In the genomic region with DNA sequence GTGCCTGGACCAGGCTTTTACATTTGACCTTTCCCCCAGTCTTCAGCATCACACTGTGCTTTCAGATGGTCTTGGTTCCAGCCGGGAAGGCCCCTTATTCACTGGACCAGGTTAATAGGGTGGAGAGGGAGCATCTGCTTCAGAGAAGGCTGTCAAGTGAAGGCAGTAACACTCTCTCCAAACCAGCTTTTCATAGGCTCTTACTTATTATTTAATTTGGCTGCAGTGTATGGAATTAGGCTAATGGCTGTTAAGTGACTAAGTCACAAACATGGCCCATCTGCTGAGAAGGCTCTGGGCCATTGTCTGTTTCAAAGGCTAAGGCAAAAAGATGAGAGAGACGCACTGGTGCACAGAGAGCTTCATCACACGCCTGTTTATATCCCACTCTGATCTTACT, we compare ENCODE assay signal across 18 mouse cellular contexts.
A peak's percentile ranks its signal among the peaks of the same experiment; 100 is the strongest.
DNase-seq lines count a peak whose midpoint lies in the region; ATAC-seq lines count a peak whose summit lies in the region.
"Had no signal": no experiment of that assay in that cellular context is flagged by ENCODE, and none has a peak within 500 bp of the region (broad histone marks: within the 10 kb centered on the region; RNA-seq: fewer than 3 reads in every experiment).

No protein-coding gene starts in this region.

- 0 out of 2 replicates have a peak, but pooled peaks have one; percentile 24 for ATAC-seq in hindbrain, embryonic 16.5 days
- no peak for ATAC-seq in hindbrain, embryonic 13.5 days (ENCODE audit: low FRiP score)
- ATAC-seq in neural tube, embryonic 14.5 days (ENCODE audit: low read depth): 0 out of 2 replicates have a peak, but pooled peaks have one; percentile 24
- 0 out of 2 replicates have a peak, but pooled peaks have one; percentile 11 for ATAC-seq in neural tube, embryonic 15.5 days (ENCODE audit: low FRiP score)
- ATAC-seq: inflammation-experienced regulatory T-cells, adult 6 months; intestine, postnatal 0 days had no signal

- DNase-seq in cerebellum, adult 9-11 months: peak; percentile 48
- no peak for DNase-seq in cerebellum, postnatal 4 days (ENCODE audit: low spot score in 2 of 2)
- no peak for DNase-seq in neural tube, embryonic 10.5 days (ENCODE audit: extremely low spot score, low spot score)
- DNase-seq in thymus, postnatal 25 days: no peak
- DNase-seq: adrenal gland, adult 2 months; adrenal gland, postnatal 25 days; gastrocnemius, adult 2 months; gastrocnemius, postnatal 25 days had no signal

- H3K4me1 ChIP-seq in hindbrain, embryonic 16.5 days (ENCODE audit: control insufficient read depth, insufficient read depth, low read depth, low read length): peaks cover 2% of the 10 kb centered on the region
- H3K4me1 ChIP-seq in hindbrain, embryonic 13.5 days (replicated peaks): no peaks in the 10 kb centered on the region; the same call in 1 of the 2 replicates
- no peaks in the 10 kb centered on the region for H3K4me1 ChIP-seq in neural tube, embryonic 14.5 days (ENCODE audit: control insufficient read depth, insufficient read depth, low read length)
- peaks cover 11% of the 10 kb centered on the region for H3K4me1 ChIP-seq in neural tube, embryonic 15.5 days
- H3K4me1 ChIP-seq: embryonic facial prominence, embryonic 13.5 days had no signal

- H3K9ac ChIP-seq in hindbrain, embryonic 16.5 days (ENCODE audit: low read depth, low read length): no peak overlapping the region
- no peak overlapping the region for H3K9ac ChIP-seq in hindbrain, embryonic 13.5 days
- no peak overlapping the region for H3K9ac ChIP-seq in neural tube, embryonic 14.5 days (replicated peaks; ENCODE audit: low read depth, low read length)
- no peak overlapping the region for H3K9ac ChIP-seq in neural tube, embryonic 15.5 days (replicated peaks)
- H3K9ac ChIP-seq: embryonic facial prominence, embryonic 13.5 days; forebrain, embryonic 12.5 days; heart, embryonic 12.5 days; hindbrain, embryonic 12.5 days had no signal

- no peak overlapping the region for H3K4me3 ChIP-seq in hindbrain, embryonic 16.5 days (ENCODE audit: low read length)
- H3K4me3 ChIP-seq in hindbrain, embryonic 13.5 days: no peak overlapping the region
- no peak overlapping the region for H3K4me3 ChIP-seq in neural tube, embryonic 14.5 days (ENCODE audit: low read depth, low read length)
- no peak overlapping the region for H3K4me3 ChIP-seq in neural tube, embryonic 15.5 days (replicated peaks)
- H3K4me3 ChIP-seq: embryonic facial prominence, embryonic 13.5 days; forebrain, embryonic 12.5 days; gastrocnemius, adult 2 months; heart, embryonic 12.5 days; hindbrain, embryonic 12.5 days had no signal

- H3K36me3 ChIP-seq in hindbrain, embryonic 16.5 days (ENCODE audit: control insufficient read depth, insufficient read depth, low read length): no peaks in the 10 kb centered on the region
- no peaks in the 10 kb centered on the region for H3K36me3 ChIP-seq in hindbrain, embryonic 13.5 days
- H3K36me3 ChIP-seq in neural tube, embryonic 14.5 days (ENCODE audit: control insufficient read depth, insufficient read depth, low read length): no peaks in the 10 kb centered on the region
- no peaks in the 10 kb centered on the region for H3K36me3 ChIP-seq in neural tube, embryonic 15.5 days
- H3K36me3 ChIP-seq: embryonic facial prominence, embryonic 13.5 days; forebrain, embryonic 12.5 days; heart, embryonic 12.5 days; hindbrain, embryonic 12.5 days had no signal

- H3K27ac ChIP-seq in hindbrain, embryonic 16.5 days (ENCODE audit: low read depth, low read length): no peak overlapping the region
- no peak overlapping the region for H3K27ac ChIP-seq in hindbrain, embryonic 13.5 days
- no peak overlapping the region for H3K27ac ChIP-seq in neural tube, embryonic 14.5 days (ENCODE audit: low read depth, low read length)
- H3K27ac ChIP-seq in neural tube, embryonic 15.5 days (replicated peaks): no peak overlapping the region
- H3K27ac ChIP-seq: embryonic facial prominence, embryonic 13.5 days; forebrain, embryonic 12.5 days; gastrocnemius, adult 2 months; hindbrain, embryonic 12.5 days had no signal

- H3K4me2 ChIP-seq in hindbrain, embryonic 16.5 days (ENCODE audit: low read length): no peak overlapping the region
- no peak overlapping the region for H3K4me2 ChIP-seq in hindbrain, embryonic 13.5 days
- no peak overlapping the region for H3K4me2 ChIP-seq in neural tube, embryonic 14.5 days (ENCODE audit: low read depth, low read length)
- H3K4me2 ChIP-seq in neural tube, embryonic 15.5 days: no peak overlapping the region
- H3K4me2 ChIP-seq: embryonic facial prominence, embryonic 13.5 days; forebrain, embryonic 12.5 days; heart, embryonic 12.5 days; hindbrain, embryonic 12.5 days had no signal

- H3K27me3 ChIP-seq in hindbrain, embryonic 16.5 days (replicated peaks; ENCODE audit: control insufficient read depth, insufficient read depth, low read length): no peaks in the 10 kb centered on the region
- no peaks in the 10 kb centered on the region for H3K27me3 ChIP-seq in hindbrain, embryonic 13.5 days
- H3K27me3 ChIP-seq in neural tube, embryonic 14.5 days (ENCODE audit: control insufficient read depth, insufficient read depth, low read length): no peaks in the 10 kb centered on the region
- no peaks in the 10 kb centered on the region for H3K27me3 ChIP-seq in neural tube, embryonic 15.5 days (replicated peaks)
- H3K27me3 ChIP-seq: embryonic facial prominence, embryonic 13.5 days; heart, embryonic 12.5 days; hindbrain, embryonic 12.5 days had no signal

- 69% methylated on average over 3 of the region's 3 CpGs for WGBS in hindbrain, embryonic 16.5 days
- 73% methylated on average over 3 of the region's 3 CpGs for WGBS in hindbrain, embryonic 13.5 days
- 70% methylated on average over 3 of the region's 3 CpGs for WGBS in neural tube, embryonic 14.5 days
- WGBS in neural tube, embryonic 15.5 days: 67% methylated on average over 3 of the region's 3 CpGs

- H3K9me3 ChIP-seq in hindbrain, embryonic 16.5 days (ENCODE audit: control insufficient read depth, low read length): no peaks in the 10 kb centered on the region
- no peaks in the 10 kb centered on the region for H3K9me3 ChIP-seq in hindbrain, embryonic 13.5 days
- no peaks in the 10 kb centered on the region for H3K9me3 ChIP-seq in neural tube, embryonic 14.5 days (ENCODE audit: control insufficient read depth, low read length)
- H3K9me3 ChIP-seq in neural tube, embryonic 15.5 days (replicated peaks): no peaks in the 10 kb centered on the region
- H3K9me3 ChIP-seq: embryonic facial prominence, embryonic 13.5 days; forebrain, embryonic 12.5 days; heart, embryonic 12.5 days; hindbrain, embryonic 12.5 days had no signal
